Mouse (Mus musculus) megakaryocyte-erythroid progenitor cell, adult 5-6 weeks (primary cell): Measurements from ENCODE around the gene Mark1. TPM values are rescaled to one million over a fixed set of nuclear protein-coding genes. Genes with fewer than 3 reads are reported as not detected.

ENCODE experiments used
- ATAC-seq: replicated peaks from 2 replicates; pipeline ENCODE4 v1.8.0; 2016; ENCODE audit warnings: mild to moderate bottlenecking, inconsistent platforms; ENCODE audit not compliant: severe bottlenecking, poor library complexity, low FRiP score, low TSS enrichment
- total RNA-seq, 2 experiments: library from RNA; stranded (forward) in 1 of 2; stranded (reverse) in 1 of 2; fragments of 200-1000, 215-1000 nt in 1 of 2; fragments of >200 nt in 1 of 2; fragmentation: Nextera tagmentation in 1 of 2; gene quantifications; 2 replicates each; pipeline ENCODE4 v1.2.3; 2014 to 2017

The Mark1 gene
- total RNA-seq, 2 experiments from 2014 or later: not detected

- no peak for ATAC-seq
These were observed 136.7 kb downstream of the Mark1 start for GRCm38 (mm10) chr1:184862636-184863035.

DNA sequence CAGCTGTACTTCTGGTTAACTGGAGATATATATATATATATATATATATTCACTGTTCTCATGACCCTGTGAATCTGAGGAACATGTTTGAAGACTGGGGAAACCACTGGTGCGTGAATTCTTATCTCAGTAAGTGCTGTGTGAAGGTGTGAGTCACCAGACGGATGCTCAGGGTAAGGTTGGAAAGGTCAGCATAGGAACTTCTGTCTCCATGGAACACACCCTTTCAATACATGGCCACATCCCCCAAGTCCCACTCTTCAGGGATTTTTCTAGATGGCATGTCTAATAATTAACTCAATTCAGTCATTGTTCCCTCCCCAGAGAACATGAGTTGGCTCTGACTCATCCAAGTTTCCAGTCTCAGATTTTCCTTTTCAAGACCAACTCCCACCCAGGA, 137.8 kb downstream of the Mark1 start:
- ATAC-seq: no peak

GRCm38 (mm10) chr1:184860276-184860675, 139.1 kb downstream of the Mark1 start:
- ATAC-seq: no peak

GRCm38 (mm10) chr1:184858253-184858652, 141.1 kb downstream of the Mark1 start:
- ATAC-seq: no peak

DNA sequence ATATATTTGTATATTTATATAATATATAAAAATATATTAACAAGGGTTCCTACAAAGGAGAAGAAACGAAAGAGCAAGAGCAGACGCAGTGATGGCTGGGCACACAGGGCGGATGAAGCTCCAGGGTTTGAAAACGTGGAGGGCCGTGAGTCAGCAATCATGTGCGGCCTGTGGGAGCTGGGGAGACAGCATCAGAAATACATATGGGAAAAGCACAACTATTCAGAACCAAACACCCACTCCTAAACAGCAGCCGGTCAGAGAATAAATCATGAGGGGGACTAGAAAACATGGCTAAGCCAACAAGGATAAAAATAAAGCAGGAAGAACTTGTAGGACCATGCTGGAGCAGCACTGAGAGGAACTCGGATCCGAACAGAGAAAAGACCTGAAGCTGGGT, 142.2 kb downstream of the Mark1 start:
- no peak for ATAC-seq

GRCm38 (mm10) chr1:184853922-184854321, 145.4 kb downstream of the Mark1 start:
- ATAC-seq: no peak

DNA sequence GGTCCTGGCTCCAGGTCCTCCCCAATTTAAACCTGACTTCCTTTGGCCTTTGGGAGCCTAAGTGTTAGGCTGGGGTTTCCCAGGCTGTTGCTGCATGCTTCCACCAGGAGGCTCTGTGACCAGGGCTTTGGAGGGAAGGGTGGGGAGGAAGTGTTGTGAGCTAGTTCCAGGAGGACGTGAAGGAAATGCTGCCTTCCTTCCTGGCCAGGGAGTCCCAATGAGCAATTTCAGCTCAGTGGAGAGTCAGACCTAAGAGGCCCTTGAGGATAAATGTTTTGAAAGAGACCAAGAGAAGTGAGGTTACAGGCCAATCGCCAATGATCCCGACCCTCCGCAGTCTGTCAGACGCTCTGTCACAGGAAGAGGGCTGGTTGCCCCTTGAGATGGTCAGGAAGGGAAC, 146.0 kb downstream of the Mark1 start:
- ATAC-seq: peak; percentile 86

GRCm38 (mm10) chr1:184851741-184852618, 147.4 kb downstream of the Mark1 start:
- peak; percentile 97 for ATAC-seq

DNA sequence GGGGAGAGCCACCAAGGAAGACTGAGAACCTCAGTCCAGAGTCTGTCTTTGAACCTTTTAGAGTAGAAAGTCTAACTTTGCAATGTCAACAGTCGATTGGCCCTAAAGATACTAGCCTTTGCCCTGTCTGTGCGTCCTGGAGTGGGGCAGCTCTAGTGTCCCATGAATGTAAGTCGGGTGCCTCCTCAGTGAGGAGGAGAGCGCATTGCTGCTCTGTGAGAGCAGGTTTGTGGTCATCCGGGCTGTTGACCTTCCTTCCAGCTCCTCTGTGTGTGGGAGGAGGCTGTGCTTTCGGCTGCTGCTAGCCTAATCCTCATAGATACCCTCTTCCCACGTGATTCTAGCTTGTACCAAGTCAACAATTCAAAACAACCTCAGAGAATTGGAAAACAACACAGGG, 148.2 kb downstream of the Mark1 start:
- ATAC-seq: no peak

- peak; percentile 39 for ATAC-seq
These were observed 152.4 kb downstream of the Mark1 start for GRCm38 (mm10) chr1:184846973-184847372.

Other genes starting within 250 kb of the Mark1 start
- not detected in 2 replicates for gene Marc1, start 188.3 kb downstream of the Mark1 start, total RNA-seq (2014; fragmentation: Nextera tagmentation)
- not detected in 2 replicates for gene Marc1, start 188.3 kb downstream of the Mark1 start, total RNA-seq (2017)
- gene Marc2, start 153.1 kb downstream of the Mark1 start, total RNA-seq (2014; fragmentation: Nextera tagmentation): 166 and 271 TPM in 2 replicates
- 101 and 114 TPM in 2 replicates for gene Marc2, start 153.1 kb downstream of the Mark1 start, total RNA-seq (2017)
- gene C130074G19Rik, start 116.4 kb downstream of the Mark1 start, total RNA-seq (2014; fragmentation: Nextera tagmentation): not detected in 2 replicates
- not detected in 2 replicates for gene C130074G19Rik, start 116.4 kb downstream of the Mark1 start, total RNA-seq (2017)
- gene Rab3gap2, start 204.5 kb upstream of the Mark1 start, total RNA-seq (2014; fragmentation: Nextera tagmentation): 40.5 and 55.1 TPM in 2 replicates
- gene Rab3gap2, start 204.5 kb upstream of the Mark1 start, total RNA-seq (2017): 41.1 and 41.6 TPM in 2 replicates